Mouse (Mus musculus) forebrain, embryonic 14.5 days (tissue): ENCODE measurements around the gene Cep104. TPM values are rescaled to one million over a fixed set of nuclear protein-coding genes. Genes with fewer than 3 reads are reported as not detected.
A peak's percentile ranks its signal among the peaks of the same experiment; 100 is the strongest.

ENCODE experiments used
- ATAC-seq: fragments of 200-750 bp; cut with Nextera tagmentation; 2 replicates; pipeline ENCODE4 v1.8.0; 2017; ENCODE audit warnings: mild to moderate bottlenecking, moderate library complexity
- DNase-seq: peaks from one replicate; pipeline ENCODE4 v3.0.0-alpha.2; 2015; ENCODE audit warnings: low spot score
- H3K27ac ChIP-seq: fragments of 300-500 bp; sonication (generic); 2 replicates; pipeline ENCODE4 v1.5.1; 2014; ENCODE audit warnings: low read depth, mild to moderate bottlenecking, control low read depth, low read length, moderate library complexity
- H3K27me3 ChIP-seq: fragments of 300-500 bp; sonication (generic); replicated peaks from 2 replicates; pipeline ENCODE4 v1.6.1; 2014; ENCODE audit warnings: low read length, control low read depth, mixed read lengths; ENCODE audit not compliant: control insufficient read depth, insufficient read depth
- H3K36me3 ChIP-seq: fragments of 300-500 bp; sonication (generic); 2 replicates; pipeline ENCODE4 v1.6.1; 2014; ENCODE audit warnings: low read length, control low read depth; ENCODE audit not compliant: control insufficient read depth, insufficient read depth
- H3K4me1 ChIP-seq: fragments of 300-500 bp; sonication (generic); 2 replicates; pipeline ENCODE4 v1.6.1; 2014; ENCODE audit warnings: antibody characterized with exemption, low read length, control low read depth; ENCODE audit not compliant: control insufficient read depth, insufficient read depth
- H3K4me2 ChIP-seq: fragments of 300-500 bp; sonication (generic); 2 replicates; pipeline ENCODE4 v1.6.1; 2014; ENCODE audit warnings: mild to moderate bottlenecking, control low read depth, low read length
- H3K4me3 ChIP-seq: fragments of 300-500 bp; sonication (generic); 2 replicates; pipeline ENCODE4 v1.5.1; 2014; ENCODE audit warnings: low read depth, low read length, control low read depth
- H3K9ac ChIP-seq: fragments of 300-500 bp; sonication (generic); 2 replicates; pipeline ENCODE4 v1.6.1; 2014; ENCODE audit warnings: mild to moderate bottlenecking, low read length, control low read depth, moderate library complexity
- H3K9me3 ChIP-seq: fragments of 300-500 bp; sonication (generic); replicated peaks from 2 replicates; pipeline ENCODE4 v1.6.1; 2016; ENCODE audit warnings: low read length, control low read depth, mixed read lengths; ENCODE audit not compliant: control insufficient read depth
- WGBS: fragments of 180-500 bp; shearing (Covaris S2); extraction: QIAGEN DNeasy Blood & Tissue Kit; methylation state at CpG from one replicate; pipeline ENCODE4 v1.1.7; 2014; 5-methylcytosine and 5-hydroxymethylcytosine counted together
- polyA plus RNA-seq: library from polyadenylated mRNA; unstranded; fragments of >200 nt; fragmentation: Nextera tagmentation; extraction: Ambion mirVana; gene quantifications from 2 replicates; pipeline ENCODE4 v1.2.1, GENCODE M21; 2014

Gene Cep104
- polyA plus RNA-seq, 1 experiment from 2014 or later: 13.2 TPM

GRCm38 (mm10) chr4:153951692-153952091 is 23.3 kb upstream of the Cep104 start:
- no peak overlapping the region for H3K4me2 ChIP-seq
- no peak overlapping the region for H3K9ac ChIP-seq
- H3K27ac ChIP-seq: 0 out of 2 replicates have a peak overlapping the region, but pooled peaks have one; percentile 9
- ATAC-seq (peak; percentile 52), DNase-seq (peak; percentile 35)
- no peaks in the 10 kb centered on the region for H3K9me3 ChIP-seq
- 31% methylated on average over 5 of the region's 5 CpGs for WGBS
- no peaks in the 10 kb centered on the region for H3K4me1 ChIP-seq
- H3K27me3 ChIP-seq: 0 out of 2 replicates have a peak, but pooled peaks cover 4% of the 10 kb centered on the region
- no peaks in the 10 kb centered on the region for H3K36me3 ChIP-seq
- H3K4me3 ChIP-seq: no peak overlapping the region

GRCm38 (mm10) chr4:153955651-153956050 is 19.3 kb upstream of the Cep104 start:
- H3K27ac ChIP-seq: no peak overlapping the region
- WGBS: 73% methylated on average over 8 of the region's 8 CpGs
- H3K27me3 ChIP-seq: 0 out of 2 replicates have a peak, but pooled peaks cover 4% of the 10 kb centered on the region
- DNase-seq (no peak), ATAC-seq (no peak)
- no peak overlapping the region for H3K4me3 ChIP-seq
- H3K4me1 ChIP-seq: peaks cover 3% of the 10 kb centered on the region
- no peak overlapping the region for H3K4me2 ChIP-seq
- H3K9me3 ChIP-seq: no peaks in the 10 kb centered on the region
- H3K9ac ChIP-seq: no peak overlapping the region
- peaks cover 11% of the 10 kb centered on the region for H3K36me3 ChIP-seq

- DNase-seq (peak; percentile 98), ATAC-seq (peak; percentile 96)
- peak within 1 kb of the TSS; percentile 71 for H3K4me3 ChIP-seq
- H3K9me3 ChIP-seq: no peaks in the 10 kb centered on the region
- peak within 1 kb of the TSS; percentile 93 for H3K9ac ChIP-seq
- H3K4me2 ChIP-seq: peak within 1 kb of the TSS; percentile 91
- WGBS: 1% methylated on average over 60 of the region's 67 CpGs
- H3K36me3 ChIP-seq: peaks cover 23% of the 10 kb centered on the region
- H3K27me3 ChIP-seq: 0 out of 2 replicates have a peak, but pooled peaks cover 4% of the 10 kb centered on the region
- peaks cover 3% of the 10 kb centered on the region for H3K4me1 ChIP-seq
- peak within 1 kb of the TSS; percentile 87 for H3K27ac ChIP-seq
Measured at GRCm38 (mm10) chr4:153956569-153957405, 18.2 kb upstream of the Cep104 start, which contains the start of gene A430005L14Rik. Gene A430005L14Rik, plus strand, starts transcription at chr4:153957237.

- peak overlapping the region; percentile 87 for H3K27ac ChIP-seq
- WGBS: under 1% methylated on average over 35 of the region's 37 CpGs
- H3K36me3 ChIP-seq: peaks cover 31% of the 10 kb centered on the region
- no peaks in the 10 kb centered on the region for H3K9me3 ChIP-seq
- DNase-seq: peak; percentile 19
- ATAC-seq: peak; percentile 53; the same call in 1 of the 2 replicates
- peak overlapping the region; percentile 71 for H3K4me3 ChIP-seq
- H3K4me1 ChIP-seq: peaks cover 3% of the 10 kb centered on the region
- peak overlapping the region; percentile 91 for H3K4me2 ChIP-seq
- H3K9ac ChIP-seq: peak overlapping the region; percentile 93
- 0 out of 2 replicates have a peak, but pooled peaks cover 4% of the 10 kb centered on the region for H3K27me3 ChIP-seq
Measured at GRCm38 (mm10) chr4:153957444-153958250, 17.3 kb upstream of the Cep104 start.

- H3K36me3 ChIP-seq: peaks cover 65% of the 10 kb centered on the region
- WGBS: 84% methylated on average over 7 of the region's 7 CpGs
- ATAC-seq (no peak), DNase-seq (no peak)
- no peaks in the 10 kb centered on the region for H3K27me3 ChIP-seq
- no peak overlapping the region for H3K9ac ChIP-seq
- peaks cover 3% of the 10 kb centered on the region for H3K4me1 ChIP-seq
- no peak overlapping the region for H3K27ac ChIP-seq
- H3K4me2 ChIP-seq: no peak overlapping the region
- no peak overlapping the region for H3K4me3 ChIP-seq
- no peaks in the 10 kb centered on the region for H3K9me3 ChIP-seq
Measured at GRCm38 (mm10) chr4:153962631-153963030, 12.4 kb upstream of the Cep104 start.

- H3K9me3 ChIP-seq: no peaks in the 10 kb centered on the region
- peaks cover 71% of the 10 kb centered on the region for H3K36me3 ChIP-seq
- no peak for DNase-seq
- no peak overlapping the region for H3K4me2 ChIP-seq
- no peak overlapping the region for H3K27ac ChIP-seq
- ATAC-seq: no peak
- WGBS: 83% methylated on average over 5 of the region's 5 CpGs
- H3K4me3 ChIP-seq: no peak overlapping the region
- no peak overlapping the region for H3K9ac ChIP-seq
- H3K27me3 ChIP-seq: no peaks in the 10 kb centered on the region
- no peaks in the 10 kb centered on the region for H3K4me1 ChIP-seq
Measured at GRCm38 (mm10) chr4:153966651-153967050, 8.3 kb upstream of the Cep104 start.

GRCm38 (mm10) chr4:153967556-153967955 is 7.4 kb upstream of the Cep104 start:
- Histone ChIP-seq H3K36me3 (peaks cover 64% of the 10 kb centered on the region), H3K4me3 (no peak overlapping the region), H3K9ac (no peak overlapping the region)

GRCm38 (mm10) chr4:153968063-153968462 is 6.9 kb upstream of the Cep104 start:
- H3K27ac ChIP-seq: no peak overlapping the region
- 82% methylated on average over 2 of the region's 2 CpGs for WGBS
- H3K9ac ChIP-seq: no peak overlapping the region
- no peaks in the 10 kb centered on the region for H3K27me3 ChIP-seq
- no peaks in the 10 kb centered on the region for H3K9me3 ChIP-seq
- no peaks in the 10 kb centered on the region for H3K4me1 ChIP-seq
- H3K4me2 ChIP-seq: no peak overlapping the region
- peaks cover 60% of the 10 kb centered on the region for H3K36me3 ChIP-seq
- DNase-seq: no peak
- no peak for ATAC-seq
- H3K4me3 ChIP-seq: no peak overlapping the region

More at GRCm38 (mm10) chr4:153967556-153967955, 7.4 kb upstream of the Cep104 start:
- DNase-seq (no peak), ATAC-seq (no peak)
- 84% methylated on average over 2 of the region's 2 CpGs for WGBS
- no peak overlapping the region for H3K27ac ChIP-seq
- no peaks in the 10 kb centered on the region for H3K4me1 ChIP-seq
- H3K27me3 ChIP-seq: no peaks in the 10 kb centered on the region
- no peak overlapping the region for H3K4me2 ChIP-seq
- H3K9me3 ChIP-seq: no peaks in the 10 kb centered on the region
